Mouse (Mus musculus): Measurements from ENCODE around the gene Sppl2a.
"Not testable (repeated sequence)": the region's sequence is repeated elsewhere in the genome, so short reads cannot be mapped to it uniquely, and the experiment has no call there.

Gene Sppl2a

DNA sequence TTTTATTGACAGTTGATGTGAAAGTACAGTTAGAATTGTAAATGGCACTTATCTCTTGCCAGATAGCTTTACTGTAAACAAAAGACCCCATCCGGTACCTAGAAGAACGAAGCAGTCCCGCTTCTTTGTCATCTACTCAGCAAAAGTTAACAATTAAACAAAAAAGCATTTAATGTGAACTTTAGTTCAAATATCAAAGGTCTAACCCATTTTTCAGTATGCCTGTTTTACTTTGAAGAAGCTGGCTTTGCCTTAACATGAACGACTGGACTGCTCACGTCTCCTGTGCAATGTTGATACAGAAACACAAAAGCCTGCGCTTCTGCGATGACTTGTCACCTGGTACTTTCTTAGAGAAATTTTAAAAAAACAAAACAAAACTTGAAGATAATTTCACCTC lies 40.7 kb downstream of the Sppl2a start:
- no peak for DNase-seq

DNA sequence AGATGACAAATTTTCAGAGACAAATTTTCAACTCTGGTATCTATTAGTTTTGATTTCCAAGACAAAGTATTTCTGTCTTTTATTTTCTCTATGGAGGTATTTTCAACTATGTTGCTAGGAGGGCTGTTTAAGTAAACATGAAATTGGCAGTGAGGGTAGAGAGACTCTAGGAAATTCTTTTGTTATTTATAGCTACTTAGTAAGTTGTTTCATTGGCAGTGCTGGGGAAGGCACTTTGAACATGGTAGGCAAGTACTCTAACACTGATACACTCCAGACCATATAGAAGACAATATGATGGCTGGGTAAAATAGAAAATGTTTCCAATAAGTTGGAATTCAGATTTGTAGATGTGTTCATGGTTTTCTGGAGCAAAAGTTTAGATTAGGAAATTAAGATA lies 41.3 kb downstream of the Sppl2a start:
- DNase-seq = no peak

DNA sequence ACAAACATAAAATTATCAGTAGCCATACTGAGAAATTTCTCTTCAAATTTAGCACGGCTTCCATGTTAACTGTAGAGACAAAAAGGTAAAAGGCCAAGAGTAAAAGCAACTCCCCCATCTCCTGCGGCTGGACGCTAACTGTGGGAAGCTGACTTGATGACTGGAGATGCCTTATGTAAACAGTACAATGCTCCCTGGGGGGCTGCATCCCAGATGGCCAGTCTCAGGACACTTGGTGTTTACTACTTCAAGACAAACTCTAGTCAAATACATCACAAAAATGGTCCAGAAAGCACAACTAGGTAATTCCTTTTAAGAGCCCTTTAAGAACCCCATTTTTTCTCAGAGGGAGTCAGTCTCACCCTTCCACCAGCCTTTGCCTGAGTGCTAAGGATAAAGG lies 45.9 kb downstream of the Sppl2a start:
- DNase-seq = no peak

GRCm38 (mm10) chr2:126885871-126886270 lies 47.2 kb downstream of the Sppl2a start:
- DNase-seq = no peak

DNA sequence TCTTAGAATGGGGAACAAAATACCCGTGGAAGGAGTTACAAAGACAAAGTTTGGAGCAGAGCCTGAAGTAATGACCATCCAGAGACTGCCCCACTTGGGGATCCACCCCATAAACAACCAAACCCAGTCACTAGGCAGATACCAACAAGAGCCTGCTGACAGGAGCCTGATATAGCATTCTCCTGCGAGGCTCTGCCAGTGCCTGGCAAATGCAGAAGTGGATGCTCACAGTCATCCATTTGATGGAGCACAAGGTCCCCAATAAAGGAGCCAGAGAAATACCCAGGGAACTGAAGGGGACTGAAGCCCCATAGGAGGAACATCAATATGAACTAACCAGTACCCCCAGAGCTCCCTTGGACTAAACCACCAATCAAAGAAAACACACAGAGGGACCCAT lies 50.3 kb downstream of the Sppl2a start:
- DNase-seq = not testable (repeated sequence)

DNA sequence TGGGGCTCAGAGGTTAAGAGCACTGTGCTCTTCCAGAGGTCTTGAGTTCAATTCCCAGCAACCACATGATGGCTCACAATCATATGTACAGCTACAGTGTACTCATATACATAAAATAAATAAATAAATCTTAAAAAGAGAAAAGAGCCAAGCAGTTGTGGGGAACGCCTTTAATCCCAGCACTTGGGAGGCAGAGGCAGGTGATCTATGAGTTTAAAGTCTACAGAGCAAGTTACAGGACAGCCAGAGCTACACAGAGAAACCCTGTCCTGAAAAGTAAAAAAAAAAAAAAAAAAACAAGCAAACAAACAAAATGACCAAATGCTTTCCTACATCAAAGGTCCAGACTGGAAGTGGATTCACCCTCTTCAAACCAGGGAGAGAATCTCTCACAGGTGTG lies 55.0 kb downstream of the Sppl2a start:
- DNase-seq = no peak

DNA sequence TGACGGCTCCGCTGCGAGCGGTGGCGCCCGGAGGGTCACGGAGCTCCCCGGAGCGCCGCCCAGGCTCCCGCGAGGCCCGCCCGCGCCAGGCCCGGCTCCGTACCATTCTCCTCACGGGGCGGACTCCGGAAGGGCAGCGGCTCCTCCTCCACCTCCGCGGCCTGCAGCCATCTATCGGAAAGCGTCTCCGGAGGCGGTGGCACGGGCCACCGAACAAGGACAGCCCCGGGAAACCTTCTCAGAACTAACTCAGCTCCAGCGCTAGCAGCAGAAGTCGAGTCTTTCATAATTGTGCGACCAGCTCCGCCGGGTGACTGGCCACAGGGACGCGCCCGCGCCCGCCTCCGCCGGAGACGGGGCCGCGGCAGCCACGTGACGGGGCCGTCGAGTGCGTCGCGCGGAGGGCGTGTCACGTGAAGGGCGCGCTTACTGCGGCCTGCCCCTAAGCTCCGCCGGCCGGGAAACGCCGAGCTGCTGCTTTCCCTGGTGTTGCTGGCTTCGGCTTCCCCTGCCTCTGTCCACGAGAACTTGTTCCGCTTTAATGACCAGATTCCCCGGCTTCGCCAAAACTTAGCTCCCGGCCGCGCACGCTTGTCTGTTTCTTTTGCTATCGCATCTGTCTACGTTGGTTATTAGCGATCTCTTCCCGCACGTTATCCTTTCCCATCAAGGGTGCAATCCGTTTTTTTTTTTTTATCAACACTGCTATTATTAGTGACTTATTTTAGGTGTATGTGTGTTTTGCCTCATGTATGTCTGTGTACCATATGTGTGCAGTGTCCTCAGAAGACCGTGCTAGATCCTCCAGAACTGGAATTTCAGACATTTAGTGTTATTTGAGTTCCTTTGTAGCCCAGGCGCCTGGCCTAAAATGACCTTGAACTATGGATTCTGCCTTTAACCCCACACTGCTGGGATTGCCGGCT lies 56.9 kb downstream of the Sppl2a start, which contains the start of gene Trpm7:
Gene Trpm7 (minus strand): TSS at position 360 of the 926 bp plus-strand sequence.
- peak; percentile 81 to 82 for DNase-seq

- peak; percentile 11 to 26 for DNase-seq
Observed at GRCm38 (mm10) chr2:126875516-126875835, 57.6 kb downstream of the Sppl2a start.

- peak in 1 of 2 experiments; percentile 9 for DNase-seq
Observed at GRCm38 (mm10) chr2:126874809-126875515, 58.1 kb downstream of the Sppl2a start.

- no peak for DNase-seq
Observed at GRCm38 (mm10) chr2:126866301-126866700, 66.7 kb downstream of the Sppl2a start.

DNA sequence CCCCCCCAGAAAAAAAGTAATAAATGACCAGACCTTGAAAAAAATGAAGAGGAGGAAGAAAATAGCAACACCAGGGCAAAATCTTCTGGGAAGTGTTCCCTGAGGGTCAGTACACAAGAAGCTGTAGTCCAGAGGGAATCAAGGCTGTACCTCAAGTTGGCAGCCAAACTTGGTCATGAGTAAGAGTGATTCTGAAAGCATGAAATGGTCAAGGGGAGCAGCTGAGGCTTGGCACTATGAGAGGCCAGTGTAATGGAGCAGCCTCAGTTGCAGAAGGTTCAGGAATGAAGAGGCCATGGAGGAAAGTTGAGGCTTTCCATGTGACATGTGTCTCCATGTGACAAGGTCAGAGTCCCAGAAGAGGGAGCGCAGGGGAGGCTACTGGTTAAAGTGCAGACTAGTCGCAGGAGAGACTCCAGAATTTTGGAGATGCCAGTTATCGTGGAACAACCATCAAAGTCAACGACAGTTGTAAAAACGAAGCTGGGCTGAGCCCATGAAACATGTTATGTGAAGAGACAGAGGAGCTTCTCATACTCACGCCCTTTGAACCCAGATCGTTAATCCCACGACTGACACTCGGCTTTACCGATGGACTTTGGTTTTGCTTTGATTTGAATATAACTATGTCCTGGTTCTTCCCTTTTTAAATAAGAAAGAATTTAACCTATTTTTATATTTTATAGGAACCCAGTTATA lies 67.4 kb downstream of the Sppl2a start:
- no peak for DNase-seq

DNA sequence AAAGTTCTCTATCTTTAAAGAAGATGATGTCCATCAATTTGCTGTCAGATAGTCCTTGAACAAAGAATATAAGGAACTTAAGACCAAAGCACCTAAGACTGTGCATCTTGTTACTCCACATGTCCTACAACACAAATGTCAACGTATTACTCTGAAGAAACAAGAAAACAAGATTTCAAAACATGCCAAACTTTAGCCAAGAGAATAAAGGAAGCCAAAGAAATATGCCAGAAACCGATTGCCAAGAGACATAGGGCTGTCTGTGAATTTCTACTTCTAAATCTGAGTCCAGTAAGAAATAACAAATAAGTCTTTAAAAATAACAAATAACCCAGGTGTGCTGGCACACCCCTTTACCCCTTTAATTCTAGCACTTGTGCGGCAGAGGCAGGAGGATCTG lies 68.0 kb downstream of the Sppl2a start:
- DNase-seq = no peak

- no peak for DNase-seq
Observed at GRCm38 (mm10) chr2:126844751-126845150, 88.3 kb downstream of the Sppl2a start.

All from thymus, adult 18-20 months (tissue).